Mouse (Mus musculus): ENCODE results near the gene Psme2b.
"Not testable (repeated sequence)": the region's sequence is repeated elsewhere in the genome, so short reads cannot be mapped to it uniquely, and the experiment has no call there.

- not testable (repeated sequence) for TF ChIP-seq GATA1 (IDR thresholded peaks at IDR 0.05; ENCODE audit: borderline replicate concordance, low read length); FLI1 (IDR thresholded peaks at IDR 0.05; ENCODE audit: low read length)
Observed at GRCm38 (mm10) chr11:48926437-48926836, 19.6 kb downstream of the Psme2b start.
